Mouse (Mus musculus): ENCODE measurements at regions not wholly inside any gene's neighbourhood (a gene's known extent, or its start where the extent isn't known, plus 50 kb on each side); places are given as distances from the start of the nearest gene placed in this dataset.
"Not testable (repeated sequence)": the region's sequence is repeated elsewhere in the genome, so short reads cannot be mapped to it uniquely, and the experiment has no call there.

DNA sequence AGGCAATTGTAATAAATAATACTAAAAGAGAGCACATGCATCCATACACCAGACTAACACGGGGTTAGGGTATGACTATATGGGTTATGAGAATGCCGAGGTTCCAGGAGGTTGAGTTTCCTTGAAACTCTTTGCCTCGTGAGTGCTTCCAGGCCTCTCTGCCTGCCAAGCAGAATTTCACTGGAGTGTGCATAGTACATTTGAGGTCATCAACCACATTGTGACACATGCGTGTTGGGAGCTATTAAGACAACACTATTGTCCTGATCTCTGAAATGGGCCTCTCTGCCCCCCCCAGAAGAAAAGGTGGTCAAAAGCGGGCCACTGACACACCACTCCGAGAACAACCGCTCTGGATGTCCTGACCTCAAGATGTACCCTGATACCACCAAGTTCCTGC is 655.8 kb downstream of the Hdgfl1 start:
- Histone ChIP-seq H3K27me3 (ENCODE audit: control insufficient read depth, insufficient read depth, insufficient read length) (no peaks in the 10 kb centered on the region), H3K79me3 (ENCODE audit: low read depth) (no peaks in the 10 kb centered on the region), H3K4me3 (ENCODE audit: insufficient read depth, poor library complexity, severe bottlenecking) (no peak overlapping the region), H3K36me3 (ENCODE audit: control insufficient read depth, insufficient read depth) (no peaks in the 10 kb centered on the region), H3K79me2 (ENCODE audit: control insufficient read depth, insufficient read depth) (no peaks in the 10 kb centered on the region), H3ac (ENCODE audit: control insufficient read depth, insufficient read length, low read depth) (no peak overlapping the region)
- TF ChIP-seq USF1 (IDR thresholded peaks at IDR 0.05; ENCODE audit: low read depth), result no peak

DNA sequence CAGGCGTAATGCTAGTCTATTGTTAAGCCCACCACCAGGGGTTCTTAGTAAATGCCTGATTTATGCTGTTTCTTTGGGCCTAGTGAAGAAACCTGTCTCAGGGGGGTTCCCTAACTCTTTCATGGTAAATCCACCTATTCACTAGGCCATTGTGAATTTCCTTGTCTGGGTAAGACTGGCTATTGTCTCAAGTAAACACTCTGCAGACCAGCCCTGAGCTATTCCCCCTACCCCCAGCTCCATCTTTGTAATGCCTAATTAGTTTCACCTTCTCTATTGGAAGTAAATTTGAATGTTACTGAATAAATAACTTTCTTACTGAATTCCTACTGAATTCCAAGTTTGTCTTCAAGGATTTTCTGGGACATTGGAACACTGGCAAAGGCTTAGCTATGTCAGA is 656.2 kb downstream of the Hdgfl1 start:
- H3K36me3 ChIP-seq (ENCODE audit: control insufficient read depth, insufficient read depth); H3K27me3 ChIP-seq (ENCODE audit: control insufficient read depth, insufficient read depth, insufficient read length); H3K4me3 ChIP-seq (ENCODE audit: insufficient read depth, poor library complexity, severe bottlenecking); H3K79me3 ChIP-seq (ENCODE audit: low read depth); H3K79me2 ChIP-seq (ENCODE audit: control insufficient read depth, insufficient read depth); H3ac ChIP-seq (ENCODE audit: control insufficient read depth, insufficient read length, low read depth): not testable (repeated sequence)

DNA sequence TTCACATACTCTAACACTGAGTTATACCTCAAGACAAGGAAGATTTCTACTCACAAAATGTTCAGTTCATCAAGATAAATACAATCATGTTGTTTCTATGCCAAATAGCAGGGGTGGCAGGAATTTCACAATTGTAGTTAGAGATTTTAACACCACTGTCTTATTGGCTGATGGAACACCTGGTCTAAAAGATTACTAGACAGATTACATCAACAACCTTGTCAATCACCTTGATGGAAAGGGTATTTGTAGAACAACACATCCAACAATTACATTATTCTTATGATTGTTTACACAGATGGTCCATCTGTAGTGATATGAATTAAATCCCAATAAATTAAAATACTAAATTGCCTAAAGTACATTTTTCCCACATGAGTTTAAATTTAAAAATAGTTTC is 657.4 kb downstream of the Hdgfl1 start:
- Histone ChIP-seq H3K4me3 (ENCODE audit: insufficient read depth, poor library complexity, severe bottlenecking) (no peak overlapping the region), H3K36me3 (ENCODE audit: control insufficient read depth, insufficient read depth) (no peaks in the 10 kb centered on the region), H3ac (ENCODE audit: control insufficient read depth, insufficient read length, low read depth) (no peak overlapping the region), H3K27me3 (ENCODE audit: control insufficient read depth, insufficient read depth, insufficient read length) (no peaks in the 10 kb centered on the region), H3K79me2 (ENCODE audit: control insufficient read depth, insufficient read depth) (no peaks in the 10 kb centered on the region), H3K79me3 (ENCODE audit: low read depth) (no peaks in the 10 kb centered on the region)
- no peak for TF ChIP-seq USF1 (IDR thresholded peaks at IDR 0.05; ENCODE audit: low read depth)
- no peak for TF ChIP-seq CTCF (IDR thresholded peaks at IDR 0.05; ENCODE audit: control insufficient read depth, insufficient read depth, insufficient read length)
- TF ChIP-seq FOSL1 (IDR thresholded peaks at IDR 0.05; ENCODE audit: insufficient read depth, low read length, poor library complexity, severe bottlenecking), result no peak
- no peak for TF ChIP-seq CEBPB (IDR thresholded peaks at IDR 0.05; ENCODE audit: low read depth)
- no peak for TF ChIP-seq MYOD1 (IDR thresholded peaks at IDR 0.05; ENCODE audit: control insufficient read depth, insufficient read length, low read depth)
- TF ChIP-seq MYOG (IDR thresholded peaks at IDR 0.05; ENCODE audit: control insufficient read depth, extremely low read depth, insufficient read length), result no peak
- TF ChIP-seq MAX (IDR thresholded peaks at IDR 0.05), result no peak

DNA sequence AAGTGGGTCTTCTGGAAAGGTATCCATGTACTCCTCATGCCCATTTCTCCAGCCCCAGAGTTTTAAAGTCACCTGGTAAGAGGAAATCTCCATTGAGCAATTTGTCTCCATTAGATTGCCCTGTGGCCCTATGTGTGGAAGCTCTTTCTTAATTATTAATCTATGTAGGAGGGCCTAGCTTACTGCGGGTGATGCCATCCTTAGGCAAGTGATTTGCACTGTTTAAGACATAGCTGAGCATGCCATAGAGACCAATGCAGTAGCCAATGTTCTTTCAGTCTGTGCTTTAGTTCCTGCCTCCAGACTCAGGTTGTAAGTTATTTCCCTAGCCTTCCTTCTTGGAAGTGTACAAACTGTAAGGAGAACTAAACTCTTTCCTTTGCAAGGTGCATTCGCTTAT is 661.0 kb downstream of the Hdgfl1 start:
- H3K27me3 ChIP-seq (ENCODE audit: control insufficient read depth, insufficient read depth, insufficient read length), result no peaks in the 10 kb centered on the region
- H3K79me2 ChIP-seq (ENCODE audit: control insufficient read depth, insufficient read depth), result no peaks in the 10 kb centered on the region
- H3K36me3 ChIP-seq (ENCODE audit: control insufficient read depth, insufficient read depth), result no peaks in the 10 kb centered on the region
- no peak overlapping the region for H3ac ChIP-seq (ENCODE audit: control insufficient read depth, insufficient read length, low read depth)
- no peaks in the 10 kb centered on the region for H3K79me3 ChIP-seq (ENCODE audit: low read depth)
- H3K4me3 ChIP-seq (ENCODE audit: insufficient read depth, poor library complexity, severe bottlenecking), result no peak overlapping the region
- TF ChIP-seq MAX (IDR thresholded peaks at IDR 0.05), result no peak
- TF ChIP-seq USF1 (IDR thresholded peaks at IDR 0.05; ENCODE audit: low read depth), result no peak
- TF ChIP-seq MYOG (IDR thresholded peaks at IDR 0.05; ENCODE audit: control insufficient read depth, extremely low read depth, insufficient read length), result no peak
- no peak for TF ChIP-seq MYOD1 (IDR thresholded peaks at IDR 0.05; ENCODE audit: control insufficient read depth, insufficient read length, low read depth)
- no peak for TF ChIP-seq FOSL1 (IDR thresholded peaks at IDR 0.05; ENCODE audit: insufficient read depth, low read length, poor library complexity, severe bottlenecking)
- TF ChIP-seq CEBPB (IDR thresholded peaks at IDR 0.05; ENCODE audit: low read depth), result no peak
- TF ChIP-seq CTCF (IDR thresholded peaks at IDR 0.05; ENCODE audit: control insufficient read depth, insufficient read depth, insufficient read length), result no peak

DNA sequence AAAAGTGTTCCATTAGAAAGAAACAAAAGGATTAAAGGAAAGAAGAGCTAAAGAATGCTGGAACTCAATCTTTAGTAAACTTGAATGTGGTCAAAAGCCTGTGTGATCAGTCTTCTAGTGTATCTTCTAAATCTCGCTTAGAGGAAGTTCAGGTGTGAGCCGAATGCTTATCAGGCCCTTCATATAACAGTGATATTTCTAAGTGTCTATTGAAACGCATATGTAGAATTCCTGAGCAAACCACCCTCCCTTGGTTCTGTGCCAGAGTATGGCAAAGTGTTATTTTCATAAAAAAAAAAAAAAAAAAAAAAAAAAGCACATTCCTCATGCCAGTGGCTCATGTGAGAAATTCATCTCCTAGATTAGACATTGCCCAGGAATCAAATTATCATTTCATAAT is 681.2 kb downstream of the Hdgfl1 start:
- Histone ChIP-seq H3ac (ENCODE audit: control insufficient read depth, insufficient read length, low read depth) (no peak overlapping the region), H3K27me3 (ENCODE audit: control insufficient read depth, insufficient read depth, insufficient read length) (no peaks in the 10 kb centered on the region), H3K36me3 (ENCODE audit: control insufficient read depth, insufficient read depth) (no peaks in the 10 kb centered on the region), H3K4me3 (ENCODE audit: insufficient read depth, poor library complexity, severe bottlenecking) (no peak overlapping the region), H3K79me2 (ENCODE audit: control insufficient read depth, insufficient read depth) (no peaks in the 10 kb centered on the region), H3K79me3 (ENCODE audit: low read depth) (no peaks in the 10 kb centered on the region)
- no peak for TF ChIP-seq MYOD1 (IDR thresholded peaks at IDR 0.05; ENCODE audit: control insufficient read depth, insufficient read length, low read depth)
- no peak for TF ChIP-seq CTCF (IDR thresholded peaks at IDR 0.05; ENCODE audit: control insufficient read depth, insufficient read depth, insufficient read length)
- no peak for TF ChIP-seq CEBPB (IDR thresholded peaks at IDR 0.05; ENCODE audit: low read depth)
- TF ChIP-seq USF1 (IDR thresholded peaks at IDR 0.05; ENCODE audit: low read depth), result no peak
- TF ChIP-seq MYOG (IDR thresholded peaks at IDR 0.05; ENCODE audit: control insufficient read depth, extremely low read depth, insufficient read length), result no peak

DNA sequence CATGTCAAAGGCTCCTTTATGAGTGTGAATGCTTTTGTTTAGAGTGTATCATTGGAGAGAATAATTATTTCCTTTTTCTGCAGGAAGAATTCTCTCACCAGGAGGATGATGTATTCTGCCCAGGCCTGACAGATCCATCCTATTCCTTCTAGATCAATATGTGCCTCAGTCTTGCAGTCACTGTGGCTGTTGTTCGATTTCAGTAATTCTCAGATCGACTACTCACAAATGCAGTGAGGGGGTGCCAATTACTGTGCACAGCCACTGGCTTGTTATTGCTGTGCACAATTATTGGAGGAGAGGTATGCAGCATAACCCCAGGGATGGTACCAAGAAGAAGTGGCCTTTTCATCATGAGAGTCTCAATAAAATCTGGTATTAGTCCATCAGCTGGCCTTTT is 689.2 kb downstream of the Hdgfl1 start:
- TF ChIP-seq MAX (IDR thresholded peaks at IDR 0.05), result no peak
- no peak for TF ChIP-seq MYOD1 (IDR thresholded peaks at IDR 0.05; ENCODE audit: control insufficient read depth, insufficient read length, low read depth)
- no peak for TF ChIP-seq USF1 (IDR thresholded peaks at IDR 0.05; ENCODE audit: low read depth)
- no peak for TF ChIP-seq MYOG (IDR thresholded peaks at IDR 0.05; ENCODE audit: control insufficient read depth, extremely low read depth, insufficient read length)
- TF ChIP-seq CTCF (IDR thresholded peaks at IDR 0.05; ENCODE audit: control insufficient read depth, insufficient read depth, insufficient read length), result no peak
- no peak for TF ChIP-seq FOSL1 (IDR thresholded peaks at IDR 0.05; ENCODE audit: insufficient read depth, low read length, poor library complexity, severe bottlenecking)
- no peak for TF ChIP-seq CEBPB (IDR thresholded peaks at IDR 0.05; ENCODE audit: low read depth)
- Histone ChIP-seq H3K79me2 (ENCODE audit: control insufficient read depth, insufficient read depth) (no peaks in the 10 kb centered on the region), H3K79me3 (ENCODE audit: low read depth) (no peaks in the 10 kb centered on the region), H3K36me3 (ENCODE audit: control insufficient read depth, insufficient read depth) (no peaks in the 10 kb centered on the region), H3ac (ENCODE audit: control insufficient read depth, insufficient read length, low read depth) (no peak overlapping the region), H3K27me3 (ENCODE audit: control insufficient read depth, insufficient read depth, insufficient read length) (no peaks in the 10 kb centered on the region), H3K4me3 (ENCODE audit: insufficient read depth, poor library complexity, severe bottlenecking) (no peak overlapping the region)
